Mouse (Mus musculus): Measurements from ENCODE around the gene Olfr987. TPM values are rescaled to one million over a fixed set of nuclear protein-coding genes. Genes with fewer than 3 reads are reported as not detected.
A peak's percentile ranks its signal among the peaks of the same experiment; 100 is the strongest.
"Not testable (repeated sequence)": the region's sequence is repeated elsewhere in the genome, so short reads cannot be mapped to it uniquely, and the experiment has no call there.

Olfr987 gene
- polyA plus RNA-seq (2015; fragmentation: Nextera tagmentation; extraction: Ambion mirVana), result not detected in 2 replicates

DNA sequence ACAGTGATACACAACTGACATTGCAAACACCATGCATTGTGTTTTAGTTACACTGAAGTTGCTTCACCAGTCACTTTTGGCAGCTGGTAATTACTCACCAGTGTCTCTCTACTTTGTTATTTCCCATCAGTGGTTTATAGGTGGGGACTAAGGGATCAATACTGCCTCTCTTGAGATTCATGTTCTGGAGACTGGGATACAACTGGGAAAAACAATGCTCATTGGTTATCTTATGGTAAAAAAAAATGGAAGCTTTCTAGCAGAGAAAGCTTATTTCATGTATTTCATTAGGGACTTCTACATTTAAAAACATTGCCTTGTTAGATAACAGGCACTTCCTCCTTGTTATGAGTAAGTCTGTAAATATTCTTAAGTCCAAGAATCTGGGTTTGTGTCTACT, at the start of gene Olfr987:
Gene Olfr987 (minus strand): TSS at position 101 of the 400 bp plus-strand sequence.
- not testable (repeated sequence) for H3K9me3 ChIP-seq (replicated peaks; ENCODE audit: low read length); H3K4me3 ChIP-seq (replicated peaks; ENCODE audit: low read depth, low read length); H3K27ac ChIP-seq; H3K4me1 ChIP-seq (replicated peaks; ENCODE audit: insufficient read depth, low read length); DNase-seq (ENCODE audit: low spot score); H3K9ac ChIP-seq (ENCODE audit: low read depth, low read length); H3K27me3 ChIP-seq (ENCODE audit: insufficient read depth, low read length); H3K4me2 ChIP-seq (ENCODE audit: low read length); H3K36me3 ChIP-seq (ENCODE audit: insufficient read depth, low read length); ATAC-seq (replicated peaks; ENCODE audit: low FRiP score, low read depth)

DNA sequence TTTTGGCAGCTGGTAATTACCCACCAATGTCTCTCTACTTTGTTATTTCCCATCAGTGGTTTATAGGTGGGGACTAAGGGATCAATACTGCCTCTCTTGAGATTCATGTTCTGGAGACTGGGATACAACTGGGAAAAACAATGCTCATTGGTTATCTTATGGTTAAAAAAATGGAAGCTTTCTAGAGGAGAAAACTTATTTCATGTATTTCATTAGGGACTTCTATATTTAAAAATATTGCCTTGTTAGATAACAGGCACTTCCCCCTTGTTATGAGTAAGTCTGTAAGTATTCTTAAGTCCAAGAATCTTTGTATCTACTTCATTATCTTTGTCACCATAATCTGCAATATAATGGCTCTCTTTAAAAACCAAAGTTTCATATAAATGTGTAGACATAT, 24.0 kb upstream of the Olfr987 start, which contains the start of gene Olfr988:
Gene Olfr988 (minus strand): TSS at position 101 of the 400 bp plus-strand sequence.
- H3K27me3 ChIP-seq (ENCODE audit: insufficient read depth, low read length); DNase-seq (ENCODE audit: low spot score); H3K9me3 ChIP-seq (replicated peaks; ENCODE audit: low read length); H3K4me1 ChIP-seq (replicated peaks; ENCODE audit: insufficient read depth, low read length); H3K27ac ChIP-seq; ATAC-seq (replicated peaks; ENCODE audit: low FRiP score, low read depth); H3K36me3 ChIP-seq (ENCODE audit: insufficient read depth, low read length); H3K4me2 ChIP-seq (ENCODE audit: low read length); H3K9ac ChIP-seq (ENCODE audit: low read depth, low read length); H3K4me3 ChIP-seq (replicated peaks; ENCODE audit: low read depth, low read length): not testable (repeated sequence)

DNA sequence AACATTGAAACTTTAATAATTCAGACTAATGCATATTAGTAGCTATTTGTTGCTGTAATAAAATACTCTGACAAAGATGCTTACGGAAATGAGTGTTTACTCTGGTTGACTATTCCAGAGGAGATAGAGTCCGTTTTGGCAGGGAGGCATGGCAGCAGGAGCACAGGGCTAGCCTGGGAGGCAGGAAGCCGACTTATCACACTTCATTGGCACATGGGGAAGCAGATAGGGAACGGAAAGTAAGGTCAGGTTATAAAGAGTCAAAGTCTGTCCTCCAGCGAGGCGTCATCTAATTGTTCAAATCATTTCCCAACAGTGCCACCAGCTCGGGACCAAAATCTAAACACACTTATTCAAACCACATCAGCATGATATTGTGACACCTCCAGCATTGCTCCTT, 857 bp upstream of the Olfr987 start:
- no peak for ATAC-seq (replicated peaks; ENCODE audit: low FRiP score, low read depth)
- no peaks in the 10 kb centered on the region for H3K36me3 ChIP-seq (ENCODE audit: insufficient read depth, low read length)
- no peak overlapping the region for H3K9ac ChIP-seq (ENCODE audit: low read depth, low read length)
- no peak for DNase-seq (ENCODE audit: low spot score)
- H3K27ac ChIP-seq, result no peak overlapping the region
- no peaks in the 10 kb centered on the region for H3K4me1 ChIP-seq (replicated peaks; ENCODE audit: insufficient read depth, low read length)
- H3K4me2 ChIP-seq (ENCODE audit: low read length), result no peak overlapping the region
- 76% methylated on average over 7 of the region's 7 CpGs for WGBS
- H3K27me3 ChIP-seq (ENCODE audit: insufficient read depth, low read length), result no peaks in the 10 kb centered on the region
- no peak for TF ChIP-seq CTCF (IDR thresholded peaks at IDR 0.05; ENCODE audit: low read depth)
- H3K4me3 ChIP-seq (replicated peaks; ENCODE audit: low read depth, low read length), result no peak overlapping the region
- H3K9me3 ChIP-seq (replicated peaks; ENCODE audit: low read length), result no peaks in the 10 kb centered on the region

DNA sequence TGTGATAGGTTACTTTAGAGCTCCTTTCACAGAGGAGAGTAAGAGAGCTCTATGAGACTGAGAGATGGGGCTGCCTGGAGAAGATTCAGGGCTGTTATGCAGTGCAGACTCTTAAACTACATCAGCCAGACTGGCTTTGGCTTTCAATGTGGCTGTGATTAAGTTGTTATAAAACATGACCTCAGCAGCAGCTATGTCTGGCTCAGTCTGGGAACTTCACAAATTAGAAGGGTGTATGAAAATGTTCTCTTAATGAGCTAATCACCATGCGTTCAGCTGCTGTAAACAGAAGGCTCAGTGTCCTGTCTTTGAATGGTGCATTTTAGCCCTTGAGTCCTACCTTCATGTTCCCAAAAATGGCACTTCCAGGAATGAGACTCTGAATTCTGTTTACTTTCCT, 20.0 kb downstream of the Olfr987 start:
- DNase-seq (ENCODE audit: low spot score), result no peak
- Histone ChIP-seq H3K4me1 (replicated peaks; ENCODE audit: insufficient read depth, low read length) (no peaks in the 10 kb centered on the region), H3K4me2 (ENCODE audit: low read length) (no peak overlapping the region), H3K36me3 (ENCODE audit: insufficient read depth, low read length) (no peaks in the 10 kb centered on the region), H3K4me3 (replicated peaks; ENCODE audit: low read depth, low read length) (no peak overlapping the region), H3K27ac (no peak overlapping the region), H3K9me3 (replicated peaks; ENCODE audit: low read length) (no peaks in the 10 kb centered on the region), H3K9ac (ENCODE audit: low read depth, low read length) (no peak overlapping the region), H3K27me3 (ENCODE audit: insufficient read depth, low read length) (no peaks in the 10 kb centered on the region)
- WGBS, result 78% methylated on average over 1 of the region's 1 CpGs
- no peak for ATAC-seq (replicated peaks; ENCODE audit: low FRiP score, low read depth)
- no peak for TF ChIP-seq CTCF (IDR thresholded peaks at IDR 0.05; ENCODE audit: low read depth)

DNA sequence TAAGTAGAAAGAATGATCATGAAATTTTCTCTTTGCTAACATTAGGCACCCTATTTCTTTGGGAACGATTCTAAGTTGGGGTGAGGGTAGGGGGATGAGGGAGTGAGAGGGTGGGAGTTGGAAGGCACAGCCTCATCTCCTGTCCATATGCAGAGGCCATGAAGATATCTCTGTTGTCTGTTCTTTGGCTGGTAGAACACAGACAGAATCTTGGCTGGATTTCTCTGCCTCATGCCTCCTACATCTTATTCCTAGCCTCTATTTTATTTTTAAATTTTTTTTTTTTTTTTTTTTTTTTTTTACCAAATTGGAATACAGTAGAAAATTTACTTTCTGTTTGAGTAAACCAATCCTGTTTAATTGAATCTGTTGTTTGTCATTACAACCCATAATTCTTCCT, 53.7 kb downstream of the Olfr987 start:
- no peaks in the 10 kb centered on the region for H3K36me3 ChIP-seq (ENCODE audit: insufficient read depth, low read length)
- no peaks in the 10 kb centered on the region for H3K9me3 ChIP-seq (replicated peaks; ENCODE audit: low read length)
- ATAC-seq (replicated peaks; ENCODE audit: low FRiP score, low read depth) (no peak), DNase-seq (ENCODE audit: low spot score) (no peak)
- H3K9ac ChIP-seq (ENCODE audit: low read depth, low read length), result no peak overlapping the region
- H3K27ac ChIP-seq, result no peak overlapping the region
- WGBS, result 63% methylated on average over 1 of the region's 1 CpGs
- TF ChIP-seq CTCF (IDR thresholded peaks at IDR 0.05; ENCODE audit: low read depth), result no peak
- H3K27me3 ChIP-seq (ENCODE audit: insufficient read depth, low read length), result no peaks in the 10 kb centered on the region
- no peak overlapping the region for H3K4me3 ChIP-seq (replicated peaks; ENCODE audit: low read depth, low read length)
- no peak overlapping the region for H3K4me2 ChIP-seq (ENCODE audit: low read length)
- no peaks in the 10 kb centered on the region for H3K4me1 ChIP-seq (replicated peaks; ENCODE audit: insufficient read depth, low read length)

DNA sequence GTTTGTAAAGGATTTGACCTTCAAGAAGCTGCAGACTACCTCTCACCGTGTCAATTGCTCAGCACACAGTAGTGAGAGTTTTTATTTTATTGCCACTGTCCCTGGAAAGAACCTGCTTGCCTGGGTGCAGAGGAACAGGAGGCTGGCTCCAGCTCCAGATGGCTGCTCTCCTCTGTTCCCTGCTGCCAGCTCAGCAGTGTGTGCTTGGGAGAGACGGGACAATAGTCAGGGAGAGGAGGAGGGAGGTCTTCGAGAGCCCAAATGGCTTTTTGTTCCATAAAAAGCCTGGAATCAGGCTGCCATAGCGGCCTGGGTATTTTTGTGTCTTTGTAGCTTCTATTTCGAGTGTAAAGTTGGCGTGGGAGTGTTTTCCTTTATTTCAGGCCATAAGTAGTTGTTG, 54.5 kb downstream of the Olfr987 start:
- Histone ChIP-seq H3K9ac (ENCODE audit: low read depth, low read length) (no peak overlapping the region), H3K27ac (no peak overlapping the region), H3K9me3 (replicated peaks; ENCODE audit: low read length) (no peaks in the 10 kb centered on the region), H3K36me3 (ENCODE audit: insufficient read depth, low read length) (no peaks in the 10 kb centered on the region), H3K4me1 (replicated peaks; ENCODE audit: insufficient read depth, low read length) (no peaks in the 10 kb centered on the region), H3K4me2 (ENCODE audit: low read length) (no peak overlapping the region), H3K4me3 (replicated peaks; ENCODE audit: low read depth, low read length) (no peak overlapping the region), H3K27me3 (ENCODE audit: insufficient read depth, low read length) (no peaks in the 10 kb centered on the region)
- DNase-seq (ENCODE audit: low spot score) (peak; percentile 19), ATAC-seq (replicated peaks; ENCODE audit: low FRiP score, low read depth) (no peak)
- no peak for TF ChIP-seq CTCF (IDR thresholded peaks at IDR 0.05; ENCODE audit: low read depth)
- WGBS, result 9% methylated on average over 6 of the region's 6 CpGs

DNA sequence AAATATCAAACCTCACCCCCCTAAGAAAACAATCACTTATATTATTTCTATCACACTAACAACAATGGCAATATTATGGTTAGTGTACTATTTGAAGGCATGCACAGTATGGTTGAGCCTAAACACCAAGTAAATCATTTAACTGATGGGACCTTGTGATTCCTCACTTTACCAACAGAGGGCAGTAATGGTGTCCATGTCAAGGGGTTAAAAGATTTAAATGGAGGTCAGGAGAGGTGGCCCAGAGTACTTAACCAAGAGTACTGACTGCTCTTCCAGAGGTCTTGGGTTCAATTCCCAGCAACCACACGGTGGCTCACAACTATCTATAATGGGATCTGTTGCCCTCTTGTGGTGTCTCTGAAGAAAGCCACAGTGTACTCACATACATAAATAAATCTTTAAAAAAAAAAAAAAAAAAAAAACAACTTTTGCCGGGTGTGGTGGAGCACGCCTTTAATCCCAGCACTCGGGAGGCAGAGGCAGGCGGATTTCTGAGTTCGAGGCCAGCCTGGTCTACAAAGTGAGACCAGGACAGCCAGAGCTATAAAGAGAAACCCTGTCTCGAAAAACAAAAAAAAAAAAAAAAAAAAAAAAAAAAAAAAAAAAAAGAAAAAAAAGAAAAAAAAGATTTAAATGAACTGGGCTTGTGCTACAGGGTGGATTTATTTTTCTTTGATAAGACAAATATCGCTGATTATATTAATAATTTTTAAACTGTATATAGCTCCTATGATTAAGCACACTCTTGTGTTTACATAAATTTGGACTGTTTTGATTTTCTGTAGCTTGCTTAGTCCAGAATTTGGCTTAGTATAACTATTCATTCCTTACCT, 55.3 kb downstream of the Olfr987 start:
- DNase-seq (ENCODE audit: low spot score) (no peak), ATAC-seq (replicated peaks; ENCODE audit: low FRiP score, low read depth) (no peak)
- no peaks in the 10 kb centered on the region for H3K4me1 ChIP-seq (replicated peaks; ENCODE audit: insufficient read depth, low read length)
- H3K4me2 ChIP-seq (ENCODE audit: low read length), result no peak overlapping the region
- H3K36me3 ChIP-seq (ENCODE audit: insufficient read depth, low read length), result no peaks in the 10 kb centered on the region
- no peak overlapping the region for H3K4me3 ChIP-seq (replicated peaks; ENCODE audit: low read depth, low read length)
- H3K9ac ChIP-seq (ENCODE audit: low read depth, low read length), result no peak overlapping the region
- TF ChIP-seq CTCF (IDR thresholded peaks at IDR 0.05; ENCODE audit: low read depth), result 0 out of 2 replicates have a peak, but pooled peaks have one; percentile 26
- no peaks in the 10 kb centered on the region for H3K9me3 ChIP-seq (replicated peaks; ENCODE audit: low read length)
- no peaks in the 10 kb centered on the region for H3K27me3 ChIP-seq (ENCODE audit: insufficient read depth, low read length)
- 80% methylated on average over 8 of the region's 8 CpGs for WGBS
- no peak overlapping the region for H3K27ac ChIP-seq

Data from kidney, postnatal 0 days (tissue).